Mouse (Mus musculus) layer of hippocampus, adult 8-10 months (tissue): Measurements from ENCODE around the gene Mettl17. TPM values are rescaled to one million over a fixed set of nuclear protein-coding genes. Genes with fewer than 3 reads are reported as not detected.
"Not testable (repeated sequence)": the region's sequence is repeated elsewhere in the genome, so short reads cannot be mapped to it uniquely, and the experiment has no call there.

Experiments
- DNase-seq, 2 experiments: peaks; one replicate each; pipeline ENCODE4 v3.0.0; 2022; ENCODE audit warnings: low spot score in 2 of 2
- total RNA-seq, 4 experiments: library from RNA; stranded (reverse); gene quantifications; 2 replicates each; pipeline ENCODE4 v1.2.4; 2022

Gene Mettl17
- total RNA-seq, 4 experiments from 2014 or later: 29.8 to 51.3 (median 38.8) TPM

DNA sequence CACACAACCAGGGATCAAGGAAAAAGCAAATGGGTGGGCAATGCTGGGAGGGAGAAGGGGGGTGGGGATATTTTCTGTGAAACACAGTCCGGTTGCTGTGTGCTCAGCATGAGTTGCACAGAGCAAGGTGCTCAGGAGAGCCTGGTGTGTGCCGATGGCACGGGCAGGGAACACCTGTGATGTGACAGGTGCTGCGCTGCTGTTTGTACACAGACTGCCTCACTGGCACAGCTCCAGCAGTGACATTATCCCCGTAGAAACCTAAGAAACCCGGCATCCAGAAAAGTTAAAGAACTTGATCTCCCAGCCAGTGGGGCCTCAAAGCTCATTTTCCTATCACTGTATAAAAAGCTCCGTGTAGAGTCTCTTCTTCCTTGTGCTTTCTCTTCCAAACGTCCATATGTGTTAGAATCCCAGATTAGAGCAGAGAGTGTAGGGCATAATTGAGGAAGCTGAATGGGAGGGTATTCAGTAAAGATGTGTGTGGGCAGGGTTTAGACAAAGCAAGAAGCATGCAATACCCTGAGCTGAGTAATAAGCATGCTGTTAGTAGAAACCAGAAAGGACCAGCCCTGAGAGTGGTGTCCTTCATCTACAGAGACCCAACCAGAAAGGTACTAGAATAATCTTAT lies 12.0 kb downstream of the Mettl17 start:
- DNase-seq: no peak

- DNase-seq: no peak
Measured at GRCm38 (mm10) chr14:51899351-51899750, 14.7 kb downstream of the Mettl17 start.

DNA sequence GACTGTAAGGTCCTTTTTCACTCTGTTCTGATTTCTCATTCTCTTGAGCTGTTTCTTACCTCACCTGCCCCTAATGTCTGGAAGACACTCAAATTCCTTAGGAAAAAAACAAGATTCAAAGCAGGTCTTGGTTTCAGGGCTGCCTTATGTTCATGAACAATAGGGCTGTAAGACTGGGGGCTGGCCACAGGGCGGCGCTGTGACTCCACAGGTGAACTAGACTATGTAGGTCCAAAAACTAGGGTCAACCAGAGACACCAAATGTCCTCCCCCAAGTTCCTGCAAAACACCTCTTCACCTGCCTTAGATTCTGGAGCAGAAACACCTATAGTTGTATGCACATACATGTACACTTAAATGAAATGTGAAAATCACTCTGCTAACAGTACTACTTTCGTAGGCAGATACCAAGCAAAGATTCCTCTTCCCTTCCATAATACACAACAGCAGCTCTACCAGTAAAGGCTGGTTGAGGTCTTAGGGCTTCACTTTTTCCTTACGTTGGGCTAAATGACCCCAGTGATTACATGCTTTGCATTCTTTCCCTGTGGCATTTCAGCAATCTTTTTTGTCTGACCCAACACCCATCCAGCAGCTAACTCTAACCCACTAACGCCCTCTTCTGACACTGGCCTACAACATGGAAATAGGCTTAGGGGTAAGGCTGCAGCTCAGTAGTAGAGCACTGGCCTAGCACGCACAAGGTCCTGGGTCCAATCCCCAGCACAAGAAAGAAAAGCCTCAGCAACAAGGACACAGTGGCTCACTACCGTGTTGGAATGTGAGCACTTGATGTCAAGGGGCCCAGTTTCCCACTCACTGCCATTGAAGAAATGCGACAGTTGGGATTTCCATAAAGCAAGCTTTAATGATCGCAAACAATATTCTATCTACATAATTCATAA lies 18.4 kb downstream of the Mettl17 start:
- peak; percentile 39 to 65 for DNase-seq

DNA sequence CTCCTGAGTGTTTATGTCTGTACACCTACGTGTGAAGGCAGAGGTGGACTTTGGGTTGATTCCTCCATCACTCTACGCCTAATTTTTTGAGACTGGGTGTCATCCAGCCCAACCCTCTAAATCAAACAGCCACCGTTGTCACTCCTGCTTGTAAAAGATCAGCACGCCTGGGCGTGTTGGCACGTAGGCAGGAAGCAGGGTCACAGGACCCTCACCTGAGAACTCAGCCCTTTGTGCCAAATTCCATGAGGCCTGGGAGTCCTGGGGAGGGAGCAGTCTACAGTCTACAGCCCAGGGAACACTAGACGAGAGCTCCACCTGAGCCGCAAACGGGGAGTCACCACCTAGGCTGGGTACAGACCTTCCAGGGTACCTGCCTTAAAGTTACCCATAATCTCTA lies 19.1 kb downstream of the Mettl17 start:
- no peak for DNase-seq

DNA sequence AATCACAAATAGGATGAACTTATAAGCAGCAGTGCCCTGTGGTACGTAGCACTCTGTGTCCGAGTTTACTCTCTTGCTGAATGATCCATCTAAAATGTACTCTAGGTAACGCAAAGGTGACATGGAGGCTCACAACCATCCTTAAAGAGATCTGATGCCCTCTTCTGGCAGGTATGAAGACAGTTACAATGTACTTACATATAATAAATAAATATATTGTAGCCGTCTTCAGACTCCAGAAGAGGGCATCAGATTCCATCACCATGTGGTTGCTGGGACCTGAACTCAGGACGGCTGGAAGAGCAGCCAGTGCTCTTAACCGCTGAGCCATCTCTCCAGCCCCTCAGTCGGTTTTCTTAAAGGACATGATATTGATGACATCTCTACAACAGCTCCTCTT lies 20.1 kb downstream of the Mettl17 start:
- DNase-seq: no peak

DNA sequence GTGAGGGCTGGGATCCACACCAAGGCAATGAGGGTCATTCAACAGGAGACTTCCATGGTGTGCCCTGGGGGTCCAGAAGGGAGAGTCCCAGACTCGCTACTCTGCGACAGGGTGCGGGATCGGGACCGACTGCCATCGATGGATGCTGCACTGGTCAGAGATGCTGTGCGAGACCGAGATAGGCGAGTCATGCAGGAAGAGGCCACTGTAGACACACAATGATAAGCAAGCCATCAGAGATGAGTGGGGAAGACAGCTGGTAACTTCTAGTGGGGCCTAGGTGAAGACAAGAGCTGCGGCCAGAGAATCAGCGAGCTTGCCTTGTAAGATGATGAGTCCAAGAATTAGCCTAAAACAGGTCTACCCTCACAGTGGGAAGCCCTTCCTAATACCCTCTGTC lies 21.5 kb downstream of the Mettl17 start:
- no peak for DNase-seq

GRCm38 (mm10) chr14:51911301-51911700 lies 26.7 kb downstream of the Mettl17 start:
- no peak for DNase-seq

- no peak for DNase-seq
Measured at GRCm38 (mm10) chr14:51912391-51913061, 27.9 kb downstream of the Mettl17 start.

DNA sequence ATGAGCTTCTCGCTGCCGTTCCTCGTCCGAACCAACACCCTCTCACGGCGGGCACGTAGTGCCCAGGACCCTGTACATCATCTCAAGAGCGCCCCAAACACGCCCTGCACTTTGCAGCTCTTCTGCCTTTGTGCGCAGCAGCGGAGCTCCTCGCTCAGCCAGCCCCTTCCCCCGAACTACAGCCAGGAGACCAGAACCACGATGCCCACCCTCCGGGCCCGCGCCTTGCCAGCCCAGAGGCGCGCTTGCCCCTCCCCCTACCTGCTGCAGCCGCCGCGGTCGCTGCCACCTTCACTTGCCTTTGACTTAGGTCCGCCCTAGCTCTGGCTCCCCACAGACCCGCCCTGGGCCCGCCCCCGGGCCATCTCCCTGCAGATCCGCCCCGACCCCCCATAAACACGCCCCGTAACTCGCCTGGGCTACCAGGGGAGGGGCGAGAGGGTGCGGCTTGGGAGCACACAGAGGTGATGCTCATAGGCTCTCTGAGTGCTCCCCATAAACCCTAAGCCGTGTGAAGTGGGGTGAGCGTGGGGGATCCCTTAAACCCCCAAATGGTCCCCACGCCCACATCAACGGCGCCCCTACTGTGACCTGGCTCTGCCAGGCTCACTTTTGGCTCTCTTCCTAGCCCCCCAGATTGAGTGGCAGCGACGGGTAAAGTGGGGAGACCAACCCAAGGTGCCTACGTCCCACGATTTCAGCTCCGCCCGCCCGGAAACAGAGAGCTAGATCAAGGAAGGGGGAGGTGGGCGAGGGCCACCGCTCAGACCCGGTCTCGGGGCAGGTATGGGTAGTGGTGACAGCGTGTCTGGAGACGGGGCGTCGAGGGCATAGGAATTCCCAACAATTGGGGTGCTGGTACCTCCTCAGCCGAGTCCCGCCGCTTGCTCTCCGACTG lies 28.7 kb downstream of the Mettl17 start:
- peak; percentile 55 to 75 for DNase-seq

GRCm38 (mm10) chr14:51913960-51914762 lies 29.5 kb downstream of the Mettl17 start, which contains the start of gene Ndrg2:
TSS of gene Ndrg2 (minus strand) at chr14:51914158.
- DNase-seq: peak; percentile 78 to 86

DNA sequence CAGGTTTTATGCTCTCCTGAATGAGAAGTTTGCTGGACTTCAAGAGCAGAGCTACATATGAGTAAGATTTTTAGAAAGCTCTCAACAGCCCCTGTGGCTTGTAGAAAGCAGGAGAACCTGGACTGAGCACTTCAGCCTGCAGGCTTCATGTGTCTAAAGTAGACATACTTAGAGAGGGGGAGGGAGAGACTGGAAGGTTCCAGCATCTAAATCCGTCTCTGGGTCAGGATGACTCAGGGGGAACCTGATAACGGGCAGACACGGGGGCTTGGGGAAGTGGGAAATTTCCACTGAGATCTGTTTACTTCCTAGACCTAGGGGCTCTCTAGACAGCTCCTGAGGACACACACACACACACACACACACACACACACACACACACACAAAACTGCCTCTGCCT lies 30.4 kb downstream of the Mettl17 start:
- DNase-seq: no peak

DNA sequence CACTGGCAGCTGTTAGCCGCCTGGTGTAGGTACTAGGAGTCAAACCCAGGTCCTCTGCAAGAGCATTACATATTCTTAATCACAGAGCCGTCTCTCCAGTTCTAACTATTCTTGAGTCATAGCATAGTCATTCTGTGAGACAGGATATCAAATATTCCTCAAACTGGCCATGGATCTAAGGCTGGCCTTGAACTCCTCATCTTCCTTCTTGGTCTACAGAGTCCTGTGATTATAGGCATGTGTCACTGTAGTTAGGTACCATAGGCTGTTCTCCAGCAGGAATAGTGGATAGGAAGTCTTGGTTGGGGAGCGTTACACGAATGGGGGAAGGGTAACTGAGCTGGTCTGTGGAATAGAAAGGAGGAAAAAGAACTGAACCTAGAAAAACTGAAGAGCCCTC lies 31.9 kb downstream of the Mettl17 start:
- no peak for DNase-seq

- no peak for DNase-seq
Measured at GRCm38 (mm10) chr14:51918125-51918524, 33.5 kb downstream of the Mettl17 start, which contains the start of gene Tppp2. TSS of gene Tppp2 (plus strand) at chr14:51918425.

GRCm38 (mm10) chr14:51918966-51919365 lies 34.3 kb downstream of the Mettl17 start:
- DNase-seq: no peak

- DNase-seq: peak; percentile 60 to 75
Measured at GRCm38 (mm10) chr14:51921759-51922570, 37.3 kb downstream of the Mettl17 start.

- DNase-seq: no peak
Measured at GRCm38 (mm10) chr14:51922571-51922865, 37.9 kb downstream of the Mettl17 start, which contains the start of gene Rnase13. TSS of gene Rnase13 (minus strand) at chr14:51922773.

- no peak for DNase-seq
Measured at GRCm38 (mm10) chr14:51922910-51923309, 38.3 kb downstream of the Mettl17 start.

GRCm38 (mm10) chr14:51923492-51923891 lies 38.9 kb downstream of the Mettl17 start:
- DNase-seq: no peak

DNA sequence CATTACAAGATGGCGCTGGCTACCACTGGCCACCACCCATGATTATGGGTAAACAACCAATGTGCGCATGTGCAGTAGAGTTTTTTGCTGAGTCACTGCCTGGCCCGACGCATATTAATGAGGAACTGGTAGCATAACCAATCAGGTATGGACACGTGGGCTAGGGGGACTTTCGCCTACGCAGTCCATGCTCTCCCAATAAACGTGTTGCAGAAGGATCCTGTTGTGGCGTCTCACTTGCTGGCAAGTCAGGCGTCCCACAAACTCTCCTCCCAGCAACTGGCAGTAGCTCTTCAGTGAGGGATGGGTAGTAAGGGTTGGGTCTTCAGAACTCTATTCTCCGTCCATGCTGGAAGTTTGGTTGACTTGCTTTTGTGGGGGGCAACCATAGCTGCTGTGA lies 42.3 kb downstream of the Mettl17 start:
- not testable (repeated sequence) for DNase-seq
